Mouse (Mus musculus): Measurements from ENCODE around the gene Fam69b. TPM values are rescaled to one million over a fixed set of nuclear protein-coding genes. Genes with fewer than 3 reads are reported as not detected.

Gene Fam69b
- polyA plus RNA-seq, 1 experiment: 24.4 TPM

DNA sequence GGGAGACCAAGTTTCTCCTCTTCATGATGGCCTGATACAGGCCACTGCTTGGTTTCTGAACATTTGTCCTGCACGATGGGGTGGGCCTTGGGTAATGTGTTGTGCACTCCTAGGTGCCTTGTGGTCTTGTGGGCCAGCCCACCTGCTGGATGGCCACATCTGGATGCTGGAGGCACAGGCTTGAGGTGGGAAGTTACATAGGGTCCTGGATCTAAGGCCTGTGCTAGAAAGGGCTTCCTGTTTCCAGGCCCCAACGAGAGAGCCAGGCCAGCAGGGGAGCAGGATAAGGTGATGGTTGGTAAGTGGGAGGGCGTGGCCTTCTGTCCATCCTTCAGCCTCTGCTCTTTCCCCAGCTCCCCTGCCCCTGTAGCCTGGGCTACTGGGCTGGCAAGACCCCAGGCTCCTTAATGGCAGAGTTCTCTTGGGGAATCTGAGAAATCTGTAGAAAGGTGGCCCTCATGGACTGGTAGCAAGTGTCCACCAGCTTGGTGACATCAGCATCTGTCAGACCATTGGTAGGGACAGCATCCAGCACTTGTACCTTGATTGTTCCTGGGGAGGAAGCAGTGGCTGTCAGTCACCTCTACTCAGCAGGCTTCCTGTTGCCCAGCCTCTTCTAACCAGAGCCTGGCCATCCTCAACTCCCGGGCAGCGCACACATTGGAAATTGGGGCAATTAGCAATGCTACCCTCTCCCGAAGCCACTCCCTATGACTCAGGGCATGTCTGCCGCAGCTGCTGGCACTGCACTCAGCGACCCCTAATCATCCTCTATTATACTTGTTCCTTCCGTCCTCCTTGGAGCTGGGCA lies 34.8 kb upstream of the Fam69b start:
- Histone ChIP-seq H3K4me1 (ENCODE audit: control insufficient read depth, insufficient read depth, insufficient read length, low read length) (no peaks in the 10 kb centered on the region), H3K4me3 (ENCODE audit: insufficient read depth, low read depth, low read length) (0 out of 2 replicates have a peak overlapping the region, but pooled peaks have one; percentile 0), H3K27ac (replicated peaks; ENCODE audit: low read depth, low read length) (no peak overlapping the region; the same call in 1 of the 2 replicates)

DNA sequence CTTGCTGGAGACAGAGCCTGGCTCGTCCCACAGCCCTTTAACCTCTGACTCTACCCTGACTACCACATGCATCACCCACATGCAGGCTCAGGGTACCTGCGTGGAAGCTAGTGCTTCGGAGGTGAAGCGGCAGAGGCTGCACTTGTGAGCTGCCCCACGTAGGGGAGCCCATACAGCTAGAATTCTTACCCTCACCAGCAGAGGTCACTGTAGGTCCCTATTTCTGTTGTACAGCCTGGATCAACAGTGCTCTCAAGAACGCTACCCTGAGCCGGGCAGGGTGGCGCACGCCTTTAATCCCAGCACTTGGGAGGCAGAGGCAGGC lies 34.3 kb upstream of the Fam69b start:
- Histone ChIP-seq H3K27ac (replicated peaks; ENCODE audit: low read depth, low read length) (no peak overlapping the region; the same call in 1 of the 2 replicates), H3K4me3 (ENCODE audit: insufficient read depth, low read depth, low read length) (no peak overlapping the region), H3K4me1 (ENCODE audit: control insufficient read depth, insufficient read depth, insufficient read length, low read length) (no peaks in the 10 kb centered on the region)

DNA sequence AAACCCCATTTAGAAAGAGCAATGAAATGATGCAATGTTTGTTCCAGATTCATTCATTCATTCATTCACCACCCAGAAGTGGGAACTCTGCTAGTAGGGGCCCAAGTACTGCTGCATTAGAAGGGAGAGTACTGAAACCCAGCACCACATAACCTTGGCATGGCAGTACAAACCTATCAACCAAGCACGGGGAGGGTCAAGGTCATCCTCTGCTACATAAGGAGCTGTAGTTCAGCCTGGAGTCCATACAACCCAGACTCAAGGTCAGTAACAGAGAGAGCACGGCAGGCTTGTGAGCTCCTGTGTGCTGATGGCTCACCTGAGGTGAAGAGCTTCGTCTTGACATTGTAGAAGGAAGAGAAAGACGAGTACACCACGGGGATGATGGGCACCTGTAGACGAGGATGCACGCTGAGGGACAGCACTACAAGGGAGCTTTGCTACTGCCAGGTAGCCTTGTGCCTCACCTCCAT lies 33.8 kb upstream of the Fam69b start:
- no peak overlapping the region for H3K4me3 ChIP-seq (ENCODE audit: insufficient read depth, low read depth, low read length)
- no peak overlapping the region for H3K27ac ChIP-seq (replicated peaks; ENCODE audit: low read depth, low read length)
- no peaks in the 10 kb centered on the region for H3K4me1 ChIP-seq (ENCODE audit: control insufficient read depth, insufficient read depth, insufficient read length, low read length)

DNA sequence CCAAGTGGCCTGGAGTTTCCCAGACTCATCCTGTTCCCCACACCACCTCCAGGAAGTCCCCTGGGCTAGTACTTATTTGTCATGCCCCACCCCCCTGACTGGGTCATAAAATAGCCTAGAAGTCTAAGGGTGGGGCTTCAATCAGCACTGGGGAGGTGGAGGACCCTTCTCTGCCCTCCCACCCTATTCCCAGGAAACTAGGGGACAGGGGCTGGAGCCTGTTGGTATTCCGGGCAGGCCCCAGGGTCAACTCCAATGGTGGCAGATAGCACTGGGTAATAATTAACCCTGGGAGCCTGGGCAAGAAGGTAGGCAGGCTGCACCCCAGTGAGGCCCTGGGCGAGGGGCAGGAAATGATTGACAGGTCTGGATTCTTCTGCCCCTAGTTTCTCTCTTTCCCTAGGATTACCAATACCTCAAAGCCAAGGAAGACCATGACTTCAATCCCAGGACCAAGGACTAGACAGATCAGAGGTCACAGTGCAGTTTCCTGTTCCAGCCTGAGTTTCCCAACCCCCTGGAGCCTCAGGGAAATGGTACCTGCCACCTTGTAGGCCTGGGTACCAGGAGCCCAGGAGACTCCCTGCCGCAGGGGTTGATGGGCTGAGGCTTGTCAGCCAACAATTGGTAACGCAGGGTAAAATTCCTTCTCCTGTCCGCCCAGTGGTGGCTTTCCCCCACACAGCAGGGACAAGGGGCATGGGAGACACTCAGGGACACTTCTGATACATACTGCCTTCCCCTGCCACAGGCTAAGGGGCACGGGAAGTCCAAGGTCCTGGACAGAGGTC lies 33.1 kb upstream of the Fam69b start:
- no peak overlapping the region for H3K4me3 ChIP-seq (ENCODE audit: insufficient read depth, low read depth, low read length)
- 0 out of 2 replicates have a peak overlapping the region, but pooled peaks have one; percentile 4 for H3K27ac ChIP-seq (replicated peaks; ENCODE audit: low read depth, low read length)
- no peaks in the 10 kb centered on the region for H3K4me1 ChIP-seq (ENCODE audit: control insufficient read depth, insufficient read depth, insufficient read length, low read length)

DNA sequence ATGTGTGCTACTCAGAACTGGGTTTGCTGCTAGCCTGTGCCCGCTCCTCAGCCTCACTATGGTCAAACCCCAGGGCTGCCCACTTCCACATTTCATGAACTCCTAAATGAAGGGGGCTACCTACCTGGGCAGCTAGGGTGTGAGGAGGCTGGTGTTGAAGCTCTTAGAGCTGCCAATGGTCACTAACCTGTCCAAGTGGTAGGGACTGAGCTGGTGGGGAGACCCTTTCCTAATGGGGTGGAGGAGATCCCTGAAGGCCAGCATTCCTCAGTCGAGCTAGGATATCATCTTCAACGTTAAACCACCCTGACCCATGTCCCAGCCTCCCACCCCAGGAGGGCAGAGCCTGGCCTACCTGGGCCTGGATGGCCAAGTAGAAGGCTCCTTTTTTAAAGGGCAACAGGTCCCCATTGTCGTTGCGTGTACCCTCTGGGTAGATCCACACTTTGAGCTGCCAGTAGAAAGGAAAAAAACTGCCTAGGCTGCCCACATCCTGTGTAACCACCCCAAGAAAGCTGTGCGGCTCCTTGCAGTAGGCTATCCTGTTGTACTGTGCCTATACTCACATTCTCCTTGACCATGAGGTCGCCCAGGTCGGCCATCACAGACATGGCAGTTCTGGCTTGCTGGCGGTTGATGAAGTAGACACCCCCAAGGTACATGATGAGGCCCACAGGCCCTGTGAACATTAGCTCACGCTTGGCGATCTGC lies 32.4 kb upstream of the Fam69b start:
- Histone ChIP-seq H3K4me3 (ENCODE audit: insufficient read depth, low read depth, low read length) (no peak overlapping the region), H3K27ac (replicated peaks; ENCODE audit: low read depth, low read length) (0 out of 2 replicates have a peak overlapping the region, but pooled peaks have one; percentile 21), H3K4me1 (ENCODE audit: control insufficient read depth, insufficient read depth, insufficient read length, low read length) (no peaks in the 10 kb centered on the region)

DNA sequence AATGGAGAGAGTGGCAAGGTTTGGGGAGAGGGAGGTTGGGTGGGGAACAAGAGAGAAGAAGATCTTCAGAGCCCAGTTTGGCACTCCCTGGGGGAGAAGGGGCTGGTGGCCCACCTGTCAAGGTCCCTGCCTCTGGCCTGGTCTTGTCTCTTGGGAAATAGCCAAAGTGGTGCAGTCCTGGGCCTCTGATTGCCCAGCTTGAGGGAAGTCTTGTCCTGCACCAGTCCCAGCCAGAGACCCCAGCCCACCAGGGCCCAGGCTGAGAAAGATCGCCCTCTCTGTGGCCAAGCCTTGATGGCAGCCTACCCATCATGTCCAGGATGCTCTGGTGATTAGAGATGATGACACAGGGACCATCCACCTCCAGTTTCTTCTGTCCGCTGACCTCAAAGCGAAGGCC lies 31.4 kb upstream of the Fam69b start:
- no peaks in the 10 kb centered on the region for H3K4me1 ChIP-seq (ENCODE audit: control insufficient read depth, insufficient read depth, insufficient read length, low read length)
- no peak overlapping the region for H3K4me3 ChIP-seq (ENCODE audit: insufficient read depth, low read depth, low read length)

DNA sequence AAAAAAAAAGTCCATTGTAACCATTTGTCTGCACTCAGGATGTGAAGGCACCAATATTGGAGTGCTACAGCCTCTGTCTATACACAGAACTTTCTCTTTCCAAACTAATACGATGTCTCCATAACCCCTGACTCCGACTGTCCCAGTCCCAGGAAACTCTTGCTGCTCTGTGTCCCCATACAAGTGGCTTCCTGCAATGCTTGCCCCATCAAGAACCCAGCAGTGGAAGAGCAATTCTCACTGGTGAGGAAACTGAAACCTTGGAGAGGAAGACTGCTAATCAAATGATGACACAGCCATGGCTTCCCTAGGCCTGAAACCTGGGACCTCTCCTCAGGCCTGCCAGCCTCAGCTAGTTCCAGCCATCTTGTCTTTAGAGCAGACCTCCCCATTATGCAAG lies 30.4 kb upstream of the Fam69b start:
- Histone ChIP-seq H3K4me1 (ENCODE audit: control insufficient read depth, insufficient read depth, insufficient read length, low read length) (no peaks in the 10 kb centered on the region), H3K4me3 (ENCODE audit: insufficient read depth, low read depth, low read length) (0 out of 2 replicates have a peak overlapping the region, but pooled peaks have one; percentile 6), H3K27ac (replicated peaks; ENCODE audit: low read depth, low read length) (no peak overlapping the region)

More for the DNA sequence above, 31.4 kb upstream of the Fam69b start:
- H3K27ac ChIP-seq (replicated peaks; ENCODE audit: low read depth, low read length): no peak overlapping the region

DNA sequence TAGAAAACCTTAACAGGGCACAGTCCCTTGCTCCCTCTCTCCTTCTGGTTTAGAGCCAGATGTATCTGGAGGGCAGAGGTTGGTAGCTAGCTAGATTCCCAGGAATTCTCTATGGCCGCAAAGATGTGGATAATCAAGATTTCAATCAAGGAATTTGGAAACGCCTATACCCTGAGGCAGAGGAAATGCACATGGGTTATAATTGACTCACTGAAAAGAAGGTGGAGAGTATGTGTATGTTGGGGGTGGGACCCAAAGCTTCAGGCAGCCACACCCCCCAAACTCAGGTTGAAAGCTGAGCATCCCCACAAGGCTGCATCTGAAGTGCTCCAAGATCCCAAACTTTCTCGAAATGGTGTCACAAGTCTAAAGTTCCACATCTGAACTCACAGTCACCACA lies 29.8 kb upstream of the Fam69b start:
- Histone ChIP-seq H3K4me1 (ENCODE audit: control insufficient read depth, insufficient read depth, insufficient read length, low read length) (no peaks in the 10 kb centered on the region), H3K4me3 (ENCODE audit: insufficient read depth, low read depth, low read length) (peak overlapping the region; percentile 6; the same call in 1 of the 2 replicates), H3K27ac (replicated peaks; ENCODE audit: low read depth, low read length) (no peak overlapping the region)

DNA sequence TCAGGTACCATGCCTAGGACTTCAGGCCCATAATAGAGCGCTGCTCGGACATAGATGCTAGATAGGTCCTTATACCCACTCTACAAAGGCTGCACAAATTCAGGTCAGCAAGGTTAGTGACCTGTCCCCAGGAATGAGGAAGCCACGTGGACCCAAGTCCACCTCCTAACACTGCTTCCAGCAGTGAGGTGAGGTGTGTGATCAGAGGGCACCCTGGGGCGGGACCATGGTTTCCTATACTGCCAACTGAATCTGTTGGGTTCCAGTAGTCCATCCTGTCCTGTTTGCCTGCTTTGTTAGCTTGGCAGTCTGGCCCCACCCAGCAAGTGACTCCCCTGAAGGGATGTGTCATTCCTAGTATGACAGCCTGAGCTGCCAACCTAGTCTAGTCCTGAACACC lies 28.3 kb upstream of the Fam69b start:
- Histone ChIP-seq H3K27ac (replicated peaks; ENCODE audit: low read depth, low read length) (no peak overlapping the region; the same call in 1 of the 2 replicates), H3K4me1 (ENCODE audit: control insufficient read depth, insufficient read depth, insufficient read length, low read length) (no peaks in the 10 kb centered on the region), H3K4me3 (ENCODE audit: insufficient read depth, low read depth, low read length) (peak overlapping the region; percentile 36)

DNA sequence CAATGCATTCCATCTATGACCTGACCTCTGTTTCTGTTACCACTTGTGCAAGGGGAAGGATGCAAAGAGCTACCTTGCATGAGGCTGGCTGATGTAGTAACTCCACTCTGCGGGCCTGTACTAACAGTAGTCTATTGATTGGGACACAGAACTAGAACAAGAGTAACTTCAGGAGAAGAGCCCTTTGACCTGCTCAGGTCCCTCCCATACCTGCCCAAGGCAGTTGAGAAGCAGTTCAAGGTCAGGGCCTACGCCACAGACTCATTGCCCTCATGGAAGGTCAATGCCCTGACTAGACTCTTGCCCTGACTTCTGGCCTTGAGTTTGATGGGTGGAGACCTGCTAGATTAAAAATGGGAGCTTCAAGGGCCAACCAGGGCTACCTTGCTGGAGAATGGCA lies 27.6 kb upstream of the Fam69b start:
- Histone ChIP-seq H3K4me1 (ENCODE audit: control insufficient read depth, insufficient read depth, insufficient read length, low read length) (no peaks in the 10 kb centered on the region), H3K27ac (replicated peaks; ENCODE audit: low read depth, low read length) (peak overlapping the region; percentile 73), H3K4me3 (ENCODE audit: insufficient read depth, low read depth, low read length) (peak overlapping the region; percentile 46)

DNA sequence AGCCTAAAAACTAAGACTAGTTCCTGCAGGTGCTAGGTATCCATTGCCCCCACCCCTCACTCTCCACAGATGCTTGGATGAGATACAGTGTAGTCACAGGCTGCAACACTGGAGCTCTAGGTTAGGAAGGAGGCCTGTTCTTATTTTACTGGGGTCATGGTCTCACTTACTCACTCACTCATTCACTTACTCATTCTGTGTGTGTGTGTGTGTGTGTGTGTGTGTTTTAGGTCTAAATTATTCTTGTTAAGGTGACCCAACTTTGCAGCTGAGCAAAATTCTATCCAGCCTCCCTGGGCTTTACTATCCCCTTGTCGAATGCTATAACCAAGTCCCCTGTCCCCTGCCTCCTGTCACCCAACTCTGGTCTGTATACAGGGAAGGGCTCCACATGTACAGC lies 26.7 kb upstream of the Fam69b start:
- Histone ChIP-seq H3K27ac (replicated peaks; ENCODE audit: low read depth, low read length) (peak overlapping the region; percentile 89), H3K4me3 (ENCODE audit: insufficient read depth, low read depth, low read length) (peak overlapping the region; percentile 75), H3K4me1 (ENCODE audit: control insufficient read depth, insufficient read depth, insufficient read length, low read length) (no peaks in the 10 kb centered on the region; the same call in 1 of the 2 replicates)

DNA sequence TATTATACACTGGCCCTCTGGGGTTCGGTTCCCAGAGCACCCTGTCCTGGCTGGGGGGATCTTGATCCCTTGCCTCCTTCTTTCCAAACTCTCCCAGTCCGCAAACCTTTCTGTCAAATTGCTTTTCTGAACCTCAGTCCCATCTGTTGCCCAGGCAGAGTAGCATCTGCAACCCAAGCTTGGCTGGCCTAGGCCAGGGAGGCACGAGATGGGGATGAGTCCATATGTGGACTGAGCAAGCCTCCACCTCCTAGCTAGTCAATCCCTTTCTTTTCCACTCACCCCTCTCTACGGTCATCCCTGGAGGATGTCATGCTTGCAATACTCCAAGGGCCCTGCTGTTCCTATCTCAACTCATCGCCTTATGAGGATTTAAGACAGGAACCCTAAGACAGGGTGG lies 25.6 kb upstream of the Fam69b start:
- Histone ChIP-seq H3K4me1 (ENCODE audit: control insufficient read depth, insufficient read depth, insufficient read length, low read length) (peaks cover 7% of the 10 kb centered on the region; the same call in 1 of the 2 replicates), H3K4me3 (ENCODE audit: insufficient read depth, low read depth, low read length) (peak overlapping the region; percentile 75), H3K27ac (replicated peaks; ENCODE audit: low read depth, low read length) (peak overlapping the region; percentile 89)

DNA sequence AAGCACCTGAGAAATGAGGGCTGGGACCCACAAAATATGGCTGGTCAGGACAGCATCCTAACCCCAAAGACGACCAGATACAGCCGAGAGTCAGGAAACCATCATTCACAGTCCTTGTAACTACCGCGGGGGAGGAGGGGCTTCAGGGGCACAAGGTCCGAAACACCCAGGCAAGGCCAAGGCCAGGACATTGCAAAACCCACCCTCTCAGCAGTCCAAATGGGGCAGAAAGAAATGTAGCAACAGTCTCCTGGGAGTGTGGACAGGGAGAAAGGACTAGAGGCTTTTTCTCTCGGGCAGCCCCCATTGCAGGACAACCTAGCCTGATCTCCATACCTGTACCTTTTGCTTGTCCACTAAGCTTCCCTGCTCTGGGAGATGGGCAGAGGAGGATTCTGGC lies 25.1 kb upstream of the Fam69b start:
- peaks cover 7% of the 10 kb centered on the region; the same call in 1 of the 2 replicates for H3K4me1 ChIP-seq (ENCODE audit: control insufficient read depth, insufficient read depth, insufficient read length, low read length)
- H3K4me3 ChIP-seq (ENCODE audit: insufficient read depth, low read depth, low read length): peak overlapping the region; percentile 75
- H3K27ac ChIP-seq (replicated peaks; ENCODE audit: low read depth, low read length): peak overlapping the region; percentile 89

DNA sequence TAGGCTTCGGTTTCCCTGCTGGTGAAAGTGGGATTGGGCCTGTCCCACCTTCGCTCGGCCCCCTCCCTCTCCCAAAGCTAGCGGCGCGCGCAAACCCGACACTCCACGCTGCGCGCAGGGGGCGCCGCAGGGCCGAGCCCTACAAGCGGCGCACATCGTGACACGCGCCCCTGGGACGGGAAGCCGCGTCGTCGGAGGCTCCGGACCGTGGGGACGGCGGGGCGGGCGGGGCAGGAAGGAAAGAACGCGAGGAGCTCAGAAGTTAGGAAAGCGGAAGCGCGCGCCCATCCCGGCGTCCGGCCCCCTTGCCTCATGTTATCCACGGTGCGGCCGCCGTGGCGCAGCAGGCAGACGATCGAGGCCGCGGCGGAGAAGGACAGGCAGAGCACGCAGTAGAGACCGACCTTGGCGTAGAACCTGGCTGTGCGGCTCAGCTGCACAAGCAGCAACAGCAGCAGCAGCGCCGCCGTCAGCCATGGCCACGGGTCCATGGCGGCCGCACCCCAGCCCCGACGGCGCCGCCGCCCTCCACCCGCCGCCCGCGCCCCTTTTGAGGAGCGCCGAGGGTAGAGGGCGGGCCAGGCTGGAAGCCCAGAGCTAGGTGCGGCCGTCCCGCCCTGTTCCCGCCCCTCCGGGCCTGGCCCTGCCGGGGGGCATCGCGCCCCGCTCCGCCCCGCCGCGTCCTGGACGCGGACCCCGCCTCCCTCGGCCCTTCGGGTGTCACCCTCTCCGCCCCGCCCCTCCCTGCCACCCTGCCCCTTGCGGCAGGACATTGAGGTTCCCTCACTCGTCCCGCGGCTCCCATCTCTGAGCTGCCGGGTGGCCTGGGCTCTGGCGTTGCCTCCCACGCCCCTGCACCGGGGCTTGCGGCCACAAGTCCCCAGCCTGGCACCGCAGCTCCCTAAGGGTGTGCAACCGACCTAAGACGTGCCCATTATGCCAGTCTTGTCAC lies 24.3 kb upstream of the Fam69b start, which contains the start of gene Agpat2:
Gene Agpat2 (minus strand): TSS at position 698 of the 952 bp plus-strand sequence.
- H3K4me1 ChIP-seq (ENCODE audit: control insufficient read depth, insufficient read depth, insufficient read length, low read length): peaks cover 13% of the 10 kb centered on the region
- peak within 1 kb of the TSS; percentile 89 for H3K27ac ChIP-seq (replicated peaks; ENCODE audit: low read depth, low read length)

More for the DNA sequence above, 24.3 kb upstream of the Fam69b start, which contains the start of gene Agpat2:
- H3K4me3 ChIP-seq (ENCODE audit: insufficient read depth, low read depth, low read length): peak within 1 kb of the TSS; percentile 75
